Mouse (Mus musculus): ENCODE measurements around the gene Zmym4. TPM values are rescaled to one million over a fixed set of nuclear protein-coding genes. Genes with fewer than 3 reads are reported as not detected.
"Not testable (repeated sequence)": the region's sequence is repeated elsewhere in the genome, so short reads cannot be mapped to it uniquely, and the experiment has no call there.

Zmym4 gene
- total RNA-seq, 2 experiments from 2014 or later = 0.84 to 2.2 TPM

DNA sequence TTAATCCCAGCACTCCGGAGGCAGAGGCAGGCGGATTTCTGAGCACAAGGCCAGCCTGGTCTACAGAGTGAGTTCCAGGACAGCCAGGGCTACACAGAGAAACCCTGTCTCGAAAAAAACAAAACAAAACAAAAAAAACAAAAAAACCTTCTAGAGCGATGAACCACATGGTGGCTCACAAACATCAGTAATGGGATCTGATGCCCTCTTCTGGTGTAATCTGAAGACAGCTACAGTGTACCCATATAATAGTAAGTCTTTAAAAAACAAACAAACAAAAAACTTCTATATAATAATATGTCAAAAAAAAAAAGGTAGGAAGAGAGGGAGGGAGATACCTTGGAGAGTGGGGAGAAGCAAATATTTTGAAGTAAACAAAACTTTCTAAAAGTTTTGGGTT is 17.1 kb downstream of the Zmym4 start:
- ATAC-seq (replicated peaks; ENCODE audit: low FRiP score, poor library complexity, severe bottlenecking) = not testable (repeated sequence)

DNA sequence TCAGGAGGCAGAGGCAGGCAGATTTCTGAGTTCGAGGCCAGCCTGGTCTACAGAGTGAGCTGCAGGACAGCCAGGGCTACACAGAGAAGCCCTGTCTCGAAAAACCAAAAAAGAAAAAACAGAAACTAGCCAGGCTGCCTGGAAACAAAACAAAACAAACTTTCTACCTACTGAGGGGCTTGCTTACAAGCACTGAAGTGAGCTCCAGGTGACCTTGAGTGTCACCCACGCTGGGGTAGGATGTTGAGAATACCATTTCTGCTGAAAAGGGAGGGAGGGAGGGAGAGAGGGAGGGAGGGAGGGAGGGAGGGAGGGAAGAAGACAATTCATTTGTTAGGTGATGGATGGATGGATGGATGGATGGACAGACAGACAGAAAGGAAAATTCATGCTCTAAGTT is 24.5 kb downstream of the Zmym4 start:
- no peak for ATAC-seq (replicated peaks; ENCODE audit: low FRiP score, poor library complexity, severe bottlenecking)

DNA sequence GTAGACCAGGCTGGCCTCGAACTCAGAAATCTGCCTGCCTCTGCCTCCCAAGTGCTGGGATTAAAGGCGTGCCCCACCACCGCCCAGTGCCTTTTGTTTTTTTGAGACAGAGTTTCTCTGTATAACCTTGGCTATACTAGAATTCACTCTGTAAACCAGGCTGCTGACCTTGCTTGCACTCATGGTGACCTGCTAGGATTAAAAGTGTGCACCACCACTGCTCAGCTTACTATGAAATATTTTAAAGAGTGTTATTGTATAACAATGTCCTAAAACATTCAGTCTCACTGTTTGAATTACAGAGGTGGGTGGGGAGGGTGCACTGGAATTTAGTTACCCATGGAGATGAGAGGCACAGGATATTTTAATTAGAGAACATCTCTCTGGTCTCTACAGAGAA is 25.1 kb downstream of the Zmym4 start:
- no peak for ATAC-seq (replicated peaks; ENCODE audit: low FRiP score, poor library complexity, severe bottlenecking)

DNA sequence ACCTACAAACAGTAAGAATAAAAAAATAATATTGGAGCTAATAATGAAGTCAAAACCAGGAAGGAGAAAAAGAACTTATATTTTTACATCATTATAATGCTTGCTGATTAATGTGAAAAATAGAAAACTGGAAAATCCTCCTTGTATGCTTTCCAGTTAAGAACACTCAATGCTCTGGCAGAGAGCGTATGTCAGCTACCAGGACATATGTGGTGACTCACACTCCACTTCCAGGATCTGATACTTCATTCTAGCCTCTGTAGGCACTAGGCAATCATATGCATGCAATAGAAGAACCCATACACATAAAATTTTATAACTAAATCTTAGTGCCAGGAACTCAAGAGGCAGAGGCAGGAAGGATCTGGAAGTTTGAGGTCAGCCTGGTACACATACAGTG is 40.2 kb downstream of the Zmym4 start:
- ATAC-seq (replicated peaks; ENCODE audit: low FRiP score, poor library complexity, severe bottlenecking) = no peak

DNA sequence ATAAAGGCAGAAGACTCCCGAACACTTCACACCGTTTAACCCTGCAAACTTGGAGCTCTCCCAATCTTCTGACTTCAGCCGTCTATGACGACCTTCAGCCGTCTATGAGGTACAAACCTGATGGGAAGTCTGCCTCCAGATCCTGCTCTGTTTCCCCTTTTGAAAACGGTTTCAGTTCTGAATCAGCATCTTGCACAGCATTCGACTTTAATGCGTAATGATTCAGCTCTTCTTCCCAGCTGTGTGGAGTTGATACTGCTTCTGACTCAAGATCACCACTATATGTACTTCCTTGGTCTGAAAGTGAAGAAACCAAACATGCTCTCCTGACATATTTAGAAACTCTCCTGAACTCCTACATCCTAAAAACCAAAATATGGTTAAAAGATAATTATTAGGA is 78.1 kb downstream of the Zmym4 start:
- ATAC-seq (replicated peaks; ENCODE audit: low FRiP score, poor library complexity, severe bottlenecking) = no peak

DNA sequence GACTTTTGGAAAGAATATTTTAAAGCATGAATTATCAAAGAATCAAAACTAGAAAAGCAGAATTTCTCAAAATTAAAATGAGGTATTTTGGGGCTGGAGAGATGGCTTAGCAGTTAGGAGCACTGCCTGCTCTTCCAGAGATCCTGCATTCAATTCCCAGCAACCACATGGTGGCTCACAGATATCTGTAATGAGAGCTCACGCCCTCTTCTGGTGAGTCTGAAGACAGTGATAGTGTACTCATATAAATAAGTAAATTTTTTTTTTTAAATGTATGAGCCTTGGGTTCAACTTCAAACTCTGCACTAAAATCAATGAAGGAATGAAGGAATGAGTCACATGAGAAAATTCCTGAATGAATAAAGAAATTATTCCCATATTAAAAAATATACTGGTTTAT is 82.0 kb downstream of the Zmym4 start:
- ATAC-seq (replicated peaks; ENCODE audit: low FRiP score, poor library complexity, severe bottlenecking) = no peak

DNA sequence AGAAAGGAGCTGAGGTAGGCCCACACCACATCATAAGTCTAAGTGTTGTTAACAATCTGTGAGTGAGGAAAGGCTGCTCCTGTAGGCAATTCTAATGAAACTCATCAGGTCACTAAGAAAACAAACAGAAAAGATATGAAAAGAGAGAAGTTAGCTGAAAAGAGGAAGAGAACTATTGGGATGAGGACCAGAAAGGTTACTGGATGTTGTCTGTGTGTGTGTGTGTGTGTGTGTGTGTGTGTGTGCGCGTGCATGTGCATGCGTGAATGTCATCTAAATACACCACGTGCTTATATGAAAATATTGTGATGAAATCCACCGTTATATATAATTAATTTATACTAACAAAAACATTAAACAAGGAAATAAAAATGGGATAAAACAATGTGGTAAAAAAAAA is 84.3 kb downstream of the Zmym4 start:
- ATAC-seq (replicated peaks; ENCODE audit: low FRiP score, poor library complexity, severe bottlenecking) = no peak

DNA sequence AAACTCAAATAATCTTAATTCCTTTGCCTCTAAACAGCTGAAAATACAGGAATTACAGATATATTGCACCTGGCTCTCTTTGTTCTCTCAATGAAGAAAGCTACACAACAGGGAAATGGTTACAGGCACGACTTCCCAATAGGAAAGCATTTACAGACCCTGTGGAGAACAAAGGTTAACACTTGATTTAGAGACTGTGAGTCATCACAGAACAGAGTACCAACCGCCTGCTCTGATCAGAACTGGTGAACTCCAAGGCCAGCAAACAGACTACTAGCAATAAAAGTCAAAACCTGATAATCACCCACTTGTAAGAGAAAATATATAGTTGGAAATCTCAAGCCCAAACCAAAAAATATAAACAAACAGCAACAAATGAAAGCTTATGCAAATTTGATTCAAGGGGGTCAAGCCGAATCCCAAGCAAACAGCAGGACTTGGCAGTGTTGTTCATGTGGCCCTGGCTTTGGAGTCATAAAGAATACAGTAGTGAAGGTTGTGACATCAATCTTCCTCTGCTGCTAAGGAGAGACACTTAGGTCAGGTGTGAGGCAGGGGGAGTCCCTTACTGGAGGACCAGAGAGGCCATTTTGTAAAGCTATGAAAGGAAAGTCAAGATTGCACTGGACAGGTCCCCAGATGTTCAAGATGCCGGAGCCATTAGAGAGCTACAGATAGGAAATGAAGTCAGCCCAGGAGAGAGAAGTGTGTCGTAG is 88.2 kb downstream of the Zmym4 start:
- ATAC-seq (replicated peaks; ENCODE audit: low FRiP score, poor library complexity, severe bottlenecking) = no peak

DNA sequence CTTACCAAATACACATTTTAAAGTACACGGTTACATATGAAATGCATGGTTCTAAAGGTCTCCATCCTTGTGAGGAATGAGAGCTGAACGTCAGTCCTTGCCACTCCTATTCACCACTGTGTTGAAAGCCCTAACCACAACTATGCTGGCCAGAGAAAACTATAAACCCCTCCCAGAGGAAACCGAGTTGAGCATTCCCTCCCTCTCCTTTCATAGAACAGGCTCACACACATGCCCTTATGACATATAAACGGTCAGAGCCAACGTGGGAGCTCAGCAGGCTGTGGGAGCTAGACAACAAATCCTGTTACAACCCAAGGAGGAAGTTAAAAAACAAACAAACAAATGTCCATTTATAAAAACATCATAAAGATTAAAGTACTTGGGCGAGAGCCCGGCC is 95.2 kb downstream of the Zmym4 start:
- no peak for ATAC-seq (replicated peaks; ENCODE audit: low FRiP score, poor library complexity, severe bottlenecking)

DNA sequence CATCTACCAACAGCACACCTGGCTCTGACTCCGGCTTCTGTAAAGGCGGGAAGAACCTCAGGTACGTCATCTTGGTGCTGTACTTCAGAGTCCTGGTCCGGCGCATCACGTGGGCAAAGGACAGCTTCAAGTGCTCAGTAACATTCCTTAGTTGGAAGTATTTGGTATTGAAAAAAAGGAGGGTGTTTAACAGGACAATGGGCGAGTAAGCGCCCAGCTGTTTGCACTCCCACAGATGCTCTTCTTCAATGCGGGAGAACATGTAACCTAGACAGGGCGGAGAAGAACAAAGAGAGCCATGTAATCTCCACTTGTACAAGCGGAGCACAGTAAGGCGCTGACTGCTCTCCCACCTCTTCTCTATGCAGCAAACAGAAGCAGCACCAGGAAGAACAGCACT is 99.2 kb downstream of the Zmym4 start:
- ATAC-seq (replicated peaks; ENCODE audit: low FRiP score, poor library complexity, severe bottlenecking) = no peak

DNA sequence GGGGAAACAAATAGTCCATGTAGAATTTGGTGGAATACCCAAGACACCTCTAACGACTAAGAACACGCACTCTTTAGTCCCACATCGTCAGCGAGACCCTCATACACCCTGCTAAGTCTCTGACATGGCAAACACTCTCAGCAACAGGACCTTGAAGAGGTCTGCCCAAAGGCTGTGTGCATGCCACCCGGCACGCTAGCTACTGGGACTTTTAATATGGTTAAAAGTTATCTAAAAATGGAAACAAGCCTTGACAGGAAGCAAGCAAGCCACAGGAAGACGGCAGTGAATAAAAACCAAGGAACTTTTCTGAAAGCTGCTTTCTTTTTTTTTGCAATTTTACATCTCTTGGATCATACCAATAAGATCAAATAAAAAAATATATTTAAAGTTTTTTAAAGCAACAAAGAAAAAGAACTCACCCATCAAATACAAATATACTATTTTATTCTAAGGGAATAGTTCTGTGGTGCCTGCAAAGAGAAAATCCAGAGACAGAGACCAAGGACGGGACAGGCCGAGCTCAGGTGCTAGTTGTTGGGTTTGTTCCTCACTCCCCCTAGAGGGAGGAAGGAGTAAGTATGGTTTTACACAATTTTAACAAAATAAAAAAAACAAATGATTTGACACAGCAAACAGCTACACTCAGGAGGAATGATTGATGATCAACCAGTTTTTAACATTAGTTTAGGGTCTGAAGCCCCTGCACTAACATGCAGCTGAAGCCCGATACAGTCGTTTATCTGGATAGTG is 106.2 kb downstream of the Zmym4 start:
- no peak for ATAC-seq (replicated peaks; ENCODE audit: low FRiP score, poor library complexity, severe bottlenecking)

DNA sequence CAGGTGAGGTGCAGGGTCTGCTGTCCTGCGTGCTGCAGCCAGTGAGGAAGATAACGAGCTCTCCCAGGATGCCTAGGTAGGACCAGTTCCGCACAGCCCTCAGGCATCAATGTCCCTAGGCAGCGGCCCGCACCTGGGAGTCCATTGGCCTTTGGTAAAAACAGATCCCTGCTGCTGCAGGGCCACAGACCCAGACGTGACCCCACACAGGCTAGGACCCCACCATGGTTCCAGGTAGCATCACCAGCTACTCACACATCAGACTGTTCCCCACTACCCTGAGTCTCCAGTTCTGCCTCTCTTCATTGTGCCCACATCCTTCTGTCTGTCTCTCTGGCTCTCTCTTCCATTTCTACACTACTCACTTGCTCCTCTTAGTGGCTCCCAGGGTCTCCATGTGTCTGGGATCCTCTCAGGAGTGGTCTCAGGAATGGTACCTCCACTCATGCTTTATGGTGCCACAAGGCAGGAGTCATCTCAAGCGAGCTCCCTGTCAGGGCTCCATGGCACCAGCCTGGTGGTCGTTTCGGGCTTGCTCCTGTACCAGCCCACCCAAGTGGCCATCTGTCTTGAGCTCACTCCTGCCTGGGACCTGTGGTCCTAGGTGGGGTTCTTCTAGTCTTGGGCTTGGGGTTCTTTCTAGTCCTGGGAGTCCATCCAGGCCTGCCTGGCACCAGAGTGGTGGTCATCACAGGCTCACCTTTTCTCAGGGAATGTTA is 107.5 kb downstream of the Zmym4 start:
- no peak; the same call in 1 of the 2 replicates for ATAC-seq (replicated peaks; ENCODE audit: low FRiP score, poor library complexity, severe bottlenecking)

DNA sequence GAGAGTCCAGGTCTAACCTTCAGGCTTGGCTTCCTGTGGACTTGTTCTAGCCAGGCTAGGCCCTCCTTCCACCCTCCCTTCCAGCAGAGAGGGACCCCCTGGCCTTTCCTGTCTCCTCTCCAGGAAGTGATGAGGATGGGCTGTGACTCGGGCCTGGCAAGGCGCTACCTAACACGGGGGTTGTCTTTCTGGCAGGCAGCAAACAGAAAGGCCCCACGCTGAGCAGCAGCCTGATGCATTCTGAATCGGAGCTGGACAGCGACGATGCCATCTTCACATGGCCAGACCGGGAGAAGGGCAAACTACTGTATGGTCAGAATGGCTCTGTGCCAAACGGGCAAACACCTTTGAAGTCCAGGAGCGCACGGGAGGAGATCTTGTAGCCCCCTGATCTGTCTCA is 115.0 kb downstream of the Zmym4 start:
- no peak for ATAC-seq (replicated peaks; ENCODE audit: low FRiP score, poor library complexity, severe bottlenecking)

DNA sequence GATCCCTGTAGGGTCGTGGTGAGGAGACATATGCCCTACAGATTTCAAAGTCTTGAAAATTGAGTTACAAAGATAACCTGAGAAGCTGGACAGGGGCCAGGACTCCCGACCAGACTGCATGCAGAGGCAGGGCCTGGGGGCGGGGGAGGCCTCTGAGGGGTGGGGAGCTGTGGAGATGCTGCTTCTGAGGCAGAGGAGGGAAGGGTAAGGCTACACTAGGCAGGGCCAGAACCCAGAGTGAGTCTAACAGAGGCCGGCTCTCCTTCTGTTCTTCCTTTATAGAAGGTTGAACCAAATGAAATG is 117.2 kb downstream of the Zmym4 start:
- ATAC-seq (replicated peaks; ENCODE audit: low FRiP score, poor library complexity, severe bottlenecking) = no peak

DNA sequence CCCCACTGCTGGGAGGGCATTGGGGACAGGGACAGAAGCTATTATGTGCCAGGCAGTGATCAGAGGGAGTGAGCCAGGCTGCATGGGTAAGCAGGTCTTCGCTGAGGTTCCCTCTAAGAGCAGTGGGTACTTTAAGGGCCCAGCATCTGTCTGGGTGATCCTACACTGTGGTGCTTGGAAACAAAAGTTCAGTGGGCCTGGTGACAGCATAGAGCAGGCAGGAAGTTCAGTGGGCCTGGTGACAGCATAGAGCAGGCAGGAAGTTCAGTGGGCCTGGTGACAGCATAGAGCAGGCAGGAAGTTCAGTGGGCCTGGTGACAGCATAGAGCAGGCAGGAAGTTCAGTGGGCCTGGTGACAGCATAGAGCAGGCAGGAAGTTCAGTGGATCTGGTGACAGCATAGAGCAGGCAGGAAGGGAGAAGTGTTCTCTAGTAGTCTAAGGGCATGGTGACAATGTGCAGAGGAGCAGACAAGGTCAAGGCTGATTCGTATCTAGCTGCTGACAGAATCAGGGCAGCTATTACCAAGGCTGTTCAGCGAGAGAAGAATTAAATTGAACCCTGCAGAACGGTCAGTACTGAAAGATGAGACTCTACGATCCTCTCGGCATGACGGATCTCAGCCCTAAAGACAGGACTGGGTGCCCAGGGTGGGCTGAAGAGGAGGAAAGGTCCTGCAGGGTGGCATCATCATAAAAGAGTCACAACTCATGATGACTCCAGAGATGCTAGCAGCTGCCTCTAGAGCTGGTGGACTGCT is 117.7 kb downstream of the Zmym4 start:
- ATAC-seq (replicated peaks; ENCODE audit: low FRiP score, poor library complexity, severe bottlenecking) = no peak

DNA sequence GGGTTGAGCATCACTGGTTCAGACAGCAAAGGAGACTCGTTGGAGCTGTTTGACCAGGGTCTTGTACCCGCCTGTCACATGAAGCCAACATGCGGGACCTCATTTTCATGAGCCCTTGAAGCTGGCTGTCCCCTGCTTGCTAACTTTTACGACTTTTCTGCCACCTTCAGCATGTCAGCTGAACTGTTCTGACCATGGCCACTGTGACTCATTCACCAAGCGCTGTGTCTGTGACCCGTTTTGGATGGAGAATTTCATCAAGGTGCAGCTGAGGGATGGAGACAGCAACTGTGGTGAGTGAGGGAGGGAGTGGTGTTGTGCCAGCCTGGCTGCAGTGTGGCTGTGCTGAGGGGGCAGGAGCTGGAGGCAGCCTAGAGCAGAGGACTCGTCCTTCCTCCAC is 121.0 kb downstream of the Zmym4 start:
- ATAC-seq (replicated peaks; ENCODE audit: low FRiP score, poor library complexity, severe bottlenecking) = no peak

DNA sequence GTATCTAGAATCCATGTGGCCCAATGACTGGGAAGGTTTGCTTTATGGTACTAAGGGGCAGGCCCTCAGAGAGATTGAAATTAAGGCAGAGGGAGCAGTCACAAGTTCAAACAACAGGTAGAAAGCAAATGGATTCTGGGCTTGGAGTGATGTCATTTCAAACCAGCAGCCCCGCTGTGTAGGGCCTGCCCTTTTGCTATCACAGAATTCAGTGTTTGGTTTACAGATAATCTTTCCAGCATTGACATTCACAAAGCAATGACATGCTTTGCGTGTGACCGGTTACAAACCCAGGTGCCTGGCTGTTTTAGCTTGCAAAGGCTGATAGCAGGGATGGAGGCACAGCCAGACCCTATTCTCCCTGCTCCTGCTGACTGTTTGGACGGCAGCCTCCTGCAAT is 122.3 kb downstream of the Zmym4 start:
- ATAC-seq (replicated peaks; ENCODE audit: low FRiP score, poor library complexity, severe bottlenecking) = no peak

DNA sequence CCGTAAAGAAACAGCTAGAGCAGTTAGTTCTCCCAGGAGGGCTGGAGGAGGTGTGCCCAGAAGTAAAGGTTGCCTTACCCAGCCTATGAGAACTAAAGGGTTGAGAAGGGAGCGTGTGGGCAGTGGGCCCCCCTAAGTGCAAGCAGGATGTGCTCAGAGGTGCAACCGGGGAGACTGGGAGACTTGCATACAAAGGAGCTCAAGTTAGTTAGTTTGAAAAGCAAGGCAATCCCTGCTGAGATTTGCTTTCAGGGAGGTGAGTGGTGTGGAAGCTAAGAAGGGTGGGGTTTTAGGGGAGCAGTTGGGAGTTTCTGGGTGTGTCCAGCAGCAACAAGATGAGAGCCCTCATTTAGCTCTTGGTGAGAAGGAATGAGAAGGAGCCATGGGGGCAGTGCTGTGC is 125.0 kb downstream of the Zmym4 start:
- ATAC-seq (replicated peaks; ENCODE audit: low FRiP score, poor library complexity, severe bottlenecking) = no peak

DNA sequence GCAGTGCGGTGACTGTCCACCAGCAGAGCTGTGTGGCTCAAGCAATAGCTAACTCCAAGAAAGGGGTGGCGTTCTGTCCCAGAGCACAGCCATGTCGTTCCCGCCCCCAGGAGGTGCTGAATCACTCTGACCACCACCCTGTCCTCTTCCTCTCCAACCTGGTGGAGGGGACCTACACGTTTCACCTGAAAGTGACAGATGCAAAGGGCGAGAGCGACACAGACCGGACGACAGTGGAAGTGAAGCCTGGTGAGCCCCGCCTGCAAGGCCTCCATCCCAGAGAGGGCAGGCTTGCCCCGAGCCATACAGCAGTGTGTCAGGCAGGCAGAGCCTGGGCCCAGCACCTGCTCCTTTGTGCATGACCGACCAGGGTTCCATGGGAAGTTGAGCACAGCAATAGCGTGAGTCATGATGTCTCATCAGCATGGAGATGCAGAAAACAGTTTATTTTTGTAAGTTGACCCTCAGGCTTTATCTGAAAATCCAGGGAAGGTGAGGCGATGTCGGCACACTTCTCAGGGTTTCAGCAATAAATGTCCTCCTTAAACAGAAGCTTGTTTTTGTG is 126.9 kb downstream of the Zmym4 start:
- no peak for ATAC-seq (replicated peaks; ENCODE audit: low FRiP score, poor library complexity, severe bottlenecking)

DNA sequence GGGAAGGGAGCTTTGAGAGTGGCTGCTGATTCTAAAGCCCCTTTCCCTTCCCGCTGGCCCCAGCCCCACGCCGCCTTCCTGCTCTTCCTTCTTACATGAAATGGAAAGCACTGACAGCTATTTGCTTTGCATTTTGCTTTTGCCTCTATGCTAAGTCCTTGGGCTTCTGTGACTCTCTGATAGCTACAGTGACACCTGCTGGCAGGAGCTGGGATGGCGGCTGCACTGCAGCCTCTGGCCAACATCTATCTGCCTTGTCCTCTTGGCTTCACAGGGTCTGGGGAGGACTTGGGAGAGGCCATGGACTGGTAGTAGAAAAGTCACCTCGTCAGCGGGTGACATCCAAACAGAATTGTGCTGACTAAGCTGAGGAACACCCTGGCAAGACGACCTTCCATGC is 128.1 kb downstream of the Zmym4 start:
- ATAC-seq (replicated peaks; ENCODE audit: low FRiP score, poor library complexity, severe bottlenecking) = peak; percentile 72

Measured in erythroid progenitor cell, adult 5-6 weeks (primary cell).